Mouse (Mus musculus) midbrain, embryonic 14.5 days (tissue): ENCODE data around the gene Ripor3. TPM values are rescaled to one million over a fixed set of nuclear protein-coding genes. Genes with fewer than 3 reads are reported as not detected.

ENCODE experiments used
- ATAC-seq: fragments of 200-750 bp; cut with Nextera tagmentation; 2 replicates; pipeline ENCODE4 v1.8.0; 2017; ENCODE audit warnings: moderate number of reproducible peaks, moderate library complexity; ENCODE audit not compliant: low FRiP score, low TSS enrichment
- DNase-seq: peaks from one replicate; pipeline ENCODE4 v3.0.0-alpha.2; 2015
- H3K27ac ChIP-seq: fragments of 300-500 bp; sonication (generic); replicated peaks from 2 replicates; pipeline ENCODE4 v1.5.1; 2014; ENCODE audit warnings: mild to moderate bottlenecking, low read depth, low read length, moderate library complexity
- H3K27me3 ChIP-seq: fragments of 300-500 bp; sonication (generic); 2 replicates; pipeline ENCODE4 v1.6.1; 2014; ENCODE audit warnings: low read length, control low read depth, mixed read lengths; ENCODE audit not compliant: control insufficient read depth, insufficient read depth
- H3K36me3 ChIP-seq: fragments of 300-500 bp; sonication (generic); 2 replicates; pipeline ENCODE4 v1.6.1; 2014; ENCODE audit warnings: low read length, control low read depth; ENCODE audit not compliant: control insufficient read depth, insufficient read depth
- H3K4me1 ChIP-seq: fragments of 300-500 bp; sonication (generic); 2 replicates; pipeline ENCODE4 v1.6.1; 2014; ENCODE audit warnings: mild to moderate bottlenecking, antibody characterized with exemption, low read length, control low read depth; ENCODE audit not compliant: control insufficient read depth, insufficient read depth
- H3K4me2 ChIP-seq: fragments of 300-500 bp; sonication (generic); 2 replicates; pipeline ENCODE4 v1.6.1; 2014; ENCODE audit warnings: mild to moderate bottlenecking, low read length, moderate library complexity
- H3K4me3 ChIP-seq: fragments of 300-500 bp; sonication (generic); replicated peaks from 2 replicates; pipeline ENCODE4 v1.5.1; 2014; ENCODE audit warnings: low read depth, low read length
- H3K9ac ChIP-seq: fragments of 300-500 bp; sonication (generic); replicated peaks from 2 replicates; pipeline ENCODE4 v1.6.1; 2014; ENCODE audit warnings: mild to moderate bottlenecking, low read length, moderate library complexity
- H3K9me3 ChIP-seq: fragments of 300-500 bp; sonication (generic); 2 replicates; pipeline ENCODE4 v1.6.1; 2016; ENCODE audit warnings: low read length, control low read depth, mixed read lengths; ENCODE audit not compliant: control insufficient read depth
- WGBS: fragments of 180-500 bp; shearing (Covaris S2); extraction: QIAGEN DNeasy Blood & Tissue Kit; methylation state at CpG from one replicate; pipeline ENCODE4 v1.1.7; 2014; 5-methylcytosine and 5-hydroxymethylcytosine counted together
- polyA plus RNA-seq: library from polyadenylated mRNA; unstranded; fragments of >200 nt; fragmentation: Nextera tagmentation; extraction: Ambion mirVana; gene quantifications from 2 replicates; pipeline ENCODE4 v1.2.1, GENCODE M21; 2014

Ripor3 gene
- polyA plus RNA-seq, 1 experiment from 2014 or later = 0.22 TPM

GRCm38 (mm10) chr2:168040751-168041150 lies 30.3 kb upstream of the Ripor3 start:
- Histone ChIP-seq H3K9me3 (no peaks in the 10 kb centered on the region), H3K27ac (no peak overlapping the region), H3K4me3 (no peak overlapping the region), H3K4me2 (no peak overlapping the region), H3K4me1 (no peaks in the 10 kb centered on the region), H3K9ac (no peak overlapping the region), H3K36me3 (no peaks in the 10 kb centered on the region), H3K27me3 (no peaks in the 10 kb centered on the region)
- no peak for DNase-seq
- no peak for ATAC-seq
- 43% methylated on average over 3 of the region's 3 CpGs for WGBS

GRCm38 (mm10) chr2:168037063-168037462 lies 26.6 kb upstream of the Ripor3 start:
- no peak for ATAC-seq

GRCm38 (mm10) chr2:168035907-168036306 lies 25.5 kb upstream of the Ripor3 start:
- 81% methylated on average over 6 of the region's 6 CpGs for WGBS
- no peaks in the 10 kb centered on the region for H3K27me3 ChIP-seq

More at GRCm38 (mm10) chr2:168037063-168037462, 26.6 kb upstream of the Ripor3 start:
- 69% methylated on average over 3 of the region's 3 CpGs for WGBS
- Histone ChIP-seq H3K4me3 (no peak overlapping the region), H3K4me2 (no peak overlapping the region), H3K4me1 (no peaks in the 10 kb centered on the region), H3K27me3 (no peaks in the 10 kb centered on the region), H3K27ac (no peak overlapping the region), H3K36me3 (no peaks in the 10 kb centered on the region), H3K9ac (no peak overlapping the region), H3K9me3 (no peaks in the 10 kb centered on the region)
- DNase-seq = no peak

GRCm38 (mm10) chr2:168033905-168034304 lies 23.5 kb upstream of the Ripor3 start:
- H3K4me1 ChIP-seq = no peaks in the 10 kb centered on the region

More at GRCm38 (mm10) chr2:168035907-168036306, 25.5 kb upstream of the Ripor3 start:
- no peak for DNase-seq
- H3K9me3 ChIP-seq = no peaks in the 10 kb centered on the region
- no peaks in the 10 kb centered on the region for H3K4me1 ChIP-seq
- H3K36me3 ChIP-seq = no peaks in the 10 kb centered on the region
- H3K27ac ChIP-seq = no peak overlapping the region
- H3K9ac ChIP-seq = no peak overlapping the region
- ATAC-seq = no peak
- H3K4me3 ChIP-seq = no peak overlapping the region
- no peak overlapping the region for H3K4me2 ChIP-seq

GRCm38 (mm10) chr2:168031842-168032241 lies 21.4 kb upstream of the Ripor3 start:
- no peak overlapping the region for H3K9ac ChIP-seq
- no peak overlapping the region for H3K27ac ChIP-seq
- no peak overlapping the region for H3K4me3 ChIP-seq
- WGBS = 79% methylated on average over 2 of the region's 2 CpGs
- H3K4me1 ChIP-seq = no peaks in the 10 kb centered on the region
- no peaks in the 10 kb centered on the region for H3K36me3 ChIP-seq
- no peaks in the 10 kb centered on the region for H3K27me3 ChIP-seq
- H3K4me2 ChIP-seq = no peak overlapping the region
- ATAC-seq = no peak
- no peaks in the 10 kb centered on the region for H3K9me3 ChIP-seq
- DNase-seq = no peak

More at GRCm38 (mm10) chr2:168033905-168034304, 23.5 kb upstream of the Ripor3 start:
- H3K36me3 ChIP-seq = no peaks in the 10 kb centered on the region
- H3K9me3 ChIP-seq = no peaks in the 10 kb centered on the region
- 59% methylated on average over 10 of the region's 10 CpGs for WGBS
- DNase-seq = no peak
- H3K4me3 ChIP-seq = no peak overlapping the region
- no peak overlapping the region for H3K4me2 ChIP-seq
- no peaks in the 10 kb centered on the region for H3K27me3 ChIP-seq
- no peak overlapping the region for H3K27ac ChIP-seq
- no peak for ATAC-seq
- H3K9ac ChIP-seq = no peak overlapping the region

GRCm38 (mm10) chr2:168028376-168028775 lies 18.0 kb upstream of the Ripor3 start:
- Histone ChIP-seq H3K27me3 (no peaks in the 10 kb centered on the region), H3K36me3 (no peaks in the 10 kb centered on the region), H3K9ac (no peak overlapping the region), H3K4me3 (no peak overlapping the region), H3K4me1 (no peaks in the 10 kb centered on the region), H3K27ac (no peak overlapping the region), H3K9me3 (no peaks in the 10 kb centered on the region), H3K4me2 (no peak overlapping the region)
- 97% methylated on average over 3 of the region's 3 CpGs for WGBS
- ATAC-seq = no peak
- DNase-seq = no peak

GRCm38 (mm10) chr2:168026467-168026866 lies 16.0 kb upstream of the Ripor3 start:
- Histone ChIP-seq H3K27me3 (no peaks in the 10 kb centered on the region), H3K27ac (no peak overlapping the region), H3K4me2 (no peak overlapping the region), H3K9ac (no peak overlapping the region), H3K4me3 (no peak overlapping the region), H3K9me3 (no peaks in the 10 kb centered on the region), H3K4me1 (no peaks in the 10 kb centered on the region), H3K36me3 (no peaks in the 10 kb centered on the region)
- no peak for ATAC-seq
- 59% methylated on average over 3 of the region's 3 CpGs for WGBS
- DNase-seq = no peak

GRCm38 (mm10) chr2:168025882-168026281 lies 15.5 kb upstream of the Ripor3 start:
- H3K36me3 ChIP-seq = no peaks in the 10 kb centered on the region
- DNase-seq = no peak
- H3K4me3 ChIP-seq = no peak overlapping the region
- ATAC-seq = no peak
- WGBS = 91% methylated on average over 8 of the region's 8 CpGs
- no peak overlapping the region for H3K4me2 ChIP-seq
- no peaks in the 10 kb centered on the region for H3K4me1 ChIP-seq
- H3K27me3 ChIP-seq = no peaks in the 10 kb centered on the region
- H3K9me3 ChIP-seq = no peaks in the 10 kb centered on the region
- no peak overlapping the region for H3K9ac ChIP-seq
- no peak overlapping the region for H3K27ac ChIP-seq

- no peaks in the 10 kb centered on the region for H3K36me3 ChIP-seq
- DNase-seq = no peak
- H3K4me1 ChIP-seq = no peaks in the 10 kb centered on the region
- WGBS = 64% methylated on average over 12 of the region's 12 CpGs
- no peak overlapping the region for H3K27ac ChIP-seq
- H3K4me2 ChIP-seq = no peak overlapping the region
- no peak overlapping the region for H3K4me3 ChIP-seq
- H3K9me3 ChIP-seq = no peaks in the 10 kb centered on the region
- H3K27me3 ChIP-seq = no peaks in the 10 kb centered on the region
- H3K9ac ChIP-seq = no peak overlapping the region
- ATAC-seq = no peak
Measured at GRCm38 (mm10) chr2:168025174-168025573, 14.8 kb upstream of the Ripor3 start.
